Mouse (Mus musculus): Measurements from ENCODE around the gene Tgfbr3.

DNA sequence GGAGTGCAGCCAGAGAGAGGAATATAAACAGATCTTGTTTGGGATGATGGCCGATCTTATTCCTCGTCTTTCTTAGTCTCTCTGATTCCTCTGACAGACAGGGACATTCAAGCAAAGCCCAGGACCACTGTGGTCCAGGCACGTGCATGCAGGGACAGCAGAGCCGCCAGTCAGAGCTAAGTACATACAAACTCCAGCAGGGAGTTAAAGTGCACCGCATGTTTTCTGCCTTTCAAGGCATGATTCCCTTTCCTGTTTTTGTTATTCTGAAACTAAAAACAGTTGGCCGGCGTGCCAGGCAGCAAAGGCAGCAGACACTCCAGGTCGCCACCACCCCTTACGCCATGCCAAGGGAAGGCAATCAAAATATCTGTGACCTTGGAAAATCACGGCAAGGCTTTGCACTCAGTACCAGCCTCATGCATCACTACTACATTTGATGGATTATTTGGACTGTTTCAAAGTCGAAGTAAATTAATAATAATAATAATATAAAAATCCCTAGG is 143.3 kb downstream of the Tgfbr3 start:
- TF ChIP-seq POLR2A (IDR thresholded peaks at IDR 0.05; ENCODE audit: insufficient read length, low read depth), result no peak
- TF ChIP-seq E2F4 (IDR thresholded peaks at IDR 0.05; ENCODE audit: insufficient read depth), result no peak
- TF ChIP-seq CEBPB (IDR thresholded peaks at IDR 0.05; ENCODE audit: insufficient read depth, poor library complexity, severe bottlenecking), result no peak

Data from myocyte (in vitro differentiated cells).